Mouse (Mus musculus) stomach, postnatal 0 days (tissue): ENCODE results near the gene Gad2. TPM values are rescaled to one million over a fixed set of nuclear protein-coding genes. Genes with fewer than 3 reads are reported as not detected.
"Not testable (repeated sequence)": the region's sequence is repeated elsewhere in the genome, so short reads cannot be mapped to it uniquely, and the experiment has no call there.

Experiments
- ATAC-seq: fragments of 200-750 bp; cut with Nextera tagmentation; 2 replicates; pipeline ENCODE4 v1.8.0; 2017; ENCODE audit not compliant: low FRiP score, low TSS enrichment
- DNase-seq: peaks from one replicate; pipeline ENCODE4 v3.0.0-alpha.2; 2016; ENCODE audit warnings: low spot score
- H3K27ac ChIP-seq: fragments of 300-500 bp; sonication (generic); replicated peaks from 2 replicates; pipeline ENCODE4 v1.5.1; 2014; ENCODE audit warnings: mild to moderate bottlenecking, control low read depth
- H3K27me3 ChIP-seq: fragments of 300-500 bp; sonication (generic); 2 replicates; pipeline ENCODE4 v1.6.1; 2014; ENCODE audit warnings: low read length; ENCODE audit not compliant: control insufficient read depth, insufficient read depth
- H3K36me3 ChIP-seq: fragments of 300-500 bp; sonication (generic); 2 replicates; pipeline ENCODE4 v1.6.1; 2014; ENCODE audit warnings: low read length, mixed read lengths; ENCODE audit not compliant: control insufficient read depth, insufficient read depth
- H3K4me1 ChIP-seq: fragments of 300-500 bp; sonication (generic); replicated peaks from 2 replicates; pipeline ENCODE4 v1.6.1; 2014; ENCODE audit warnings: antibody characterized with exemption; ENCODE audit not compliant: control insufficient read depth, insufficient read depth
- H3K4me2 ChIP-seq: fragments of 300-500 bp; sonication (generic); replicated peaks from 2 replicates; pipeline ENCODE4 v1.6.1; 2014; ENCODE audit warnings: low read depth, mild to moderate bottlenecking, control low read depth, moderate library complexity
- H3K4me3 ChIP-seq: fragments of 300-500 bp; sonication (generic); 2 replicates; pipeline ENCODE4 v1.5.1; 2014; ENCODE audit warnings: low read depth, low read length, control low read depth
- H3K9ac ChIP-seq: fragments of 300-500 bp; sonication (generic); 2 replicates; pipeline ENCODE4 v1.6.1; 2014; ENCODE audit warnings: mild to moderate bottlenecking, low read length, control low read depth, mixed read lengths
- H3K9me3 ChIP-seq: fragments of 300-500 bp; sonication (generic); 2 replicates; pipeline ENCODE4 v1.6.1; 2016; ENCODE audit warnings: low read length; ENCODE audit not compliant: control insufficient read depth
- CTCF ChIP-seq: IDR thresholded peaks from 2 replicates; pipeline ENCODE4 v1.5.1; 2016; ENCODE audit warnings: antibody characterized with exemption, low read depth, mild to moderate bottlenecking, moderate library complexity
- EP300 ChIP-seq: optimal IDR thresholded peaks from 2 replicates; pipeline ENCODE3; 2016; ENCODE audit warnings: antibody characterized with exemption
- WGBS: fragments of 180-500 bp; shearing (Covaris S2); extraction: QIAGEN DNeasy Blood & Tissue Kit; methylation state at CpG from one replicate; pipeline ENCODE4 v1.1.7; 2014; 5-methylcytosine and 5-hydroxymethylcytosine counted together
- polyA plus RNA-seq: library from polyadenylated mRNA; unstranded; fragments of >200 nt; fragmentation: Nextera tagmentation; extraction: Ambion mirVana; gene quantifications from 2 replicates; pipeline ENCODE4 v1.2.1, GENCODE M21; 2015

Gene Gad2
- 0.05 and 0.07 TPM in 2 replicates for polyA plus RNA-seq

- DNase-seq (peak; percentile 60), ATAC-seq (peak; percentile 77)
- no peak within 1 kb of the TSS for H3K9ac ChIP-seq
Observed at GRCm38 (mm10) chr2:22621828-22622731, at the start of gene Gad2. Gene Gad2 (plus strand): TSS chr2:22622205.

GRCm38 (mm10) chr2:22587469-22588169 lies 34.4 kb upstream of the Gad2 start:
- not testable (repeated sequence) for H3K4me1 ChIP-seq, H3K36me3 ChIP-seq, H3K4me2 ChIP-seq, H3K9ac ChIP-seq, H3K4me3 ChIP-seq, DNase-seq, H3K27me3 ChIP-seq, H3K9me3 ChIP-seq, H3K27ac ChIP-seq
- 83% methylated on average over 14 of the region's 14 CpGs for WGBS
- ATAC-seq = peak; percentile 87

More at GRCm38 (mm10) chr2:22621828-22622731, at the start of gene Gad2:
- Histone ChIP-seq H3K9me3 (no peaks in the 10 kb centered on the region), H3K27me3 (peaks cover 25% of the 10 kb centered on the region), H3K4me3 (peak within 1 kb of the TSS; percentile 26), H3K4me1 (no peaks in the 10 kb centered on the region), H3K4me2 (peak within 1 kb of the TSS; percentile 52), H3K36me3 (no peaks in the 10 kb centered on the region), H3K27ac (no peak within 1 kb of the TSS)
- under 1% methylated on average over 55 of the region's 55 CpGs for WGBS
- TF ChIP-seq CTCF (no peak), EP300 (no peak)

- DNase-seq, H3K4me3 ChIP-seq, H3K36me3 ChIP-seq, H3K27me3 ChIP-seq, H3K9me3 ChIP-seq, H3K27ac ChIP-seq, H3K4me2 ChIP-seq, H3K9ac ChIP-seq, H3K4me1 ChIP-seq: not testable (repeated sequence)
- ATAC-seq = peak; percentile 57
- 82% methylated on average over 5 of the region's 5 CpGs for WGBS
Observed at GRCm38 (mm10) chr2:22588170-22588541, 33.8 kb upstream of the Gad2 start.

GRCm38 (mm10) chr2:22588673-22589381 lies 33.2 kb upstream of the Gad2 start:
- H3K4me2 ChIP-seq, H3K27ac ChIP-seq, H3K9me3 ChIP-seq, DNase-seq, H3K27me3 ChIP-seq, H3K4me1 ChIP-seq, H3K9ac ChIP-seq, H3K4me3 ChIP-seq, H3K36me3 ChIP-seq: not testable (repeated sequence)
- 65% methylated on average over 12 of the region's 12 CpGs for WGBS
- peak; percentile 93 for ATAC-seq

- H3K4me1 ChIP-seq = not testable (repeated sequence)
Observed at GRCm38 (mm10) chr2:22589382-22590205, 32.4 kb upstream of the Gad2 start.

More at GRCm38 (mm10) chr2:22589382-22590205, 32.4 kb upstream of the Gad2 start:
- not testable (repeated sequence) for H3K4me2 ChIP-seq, H3K27ac ChIP-seq, H3K4me3 ChIP-seq, H3K9ac ChIP-seq, DNase-seq, H3K27me3 ChIP-seq, H3K36me3 ChIP-seq, H3K9me3 ChIP-seq
- 83% methylated on average over 16 of the region's 17 CpGs for WGBS
- ATAC-seq = peak; percentile 92
